Mouse (Mus musculus) thymus, adult 2 months (tissue): ENCODE results near the gene Avpi1. TPM values are rescaled to one million over a fixed set of nuclear protein-coding genes. Genes with fewer than 3 reads are reported as not detected.

Experiments used
- DNase-seq: peaks from one replicate; pipeline ENCODE4 v3.0.0; 2021
- H3K27ac ChIP-seq: fragments of 200-500 bp; 2 replicates; pipeline ENCODE4 v1.5.1; 2012; ENCODE audit warnings: low read length, control low read depth; ENCODE audit not compliant: control insufficient read depth, insufficient read depth
- H3K27me3 ChIP-seq: fragments of 200-500 bp; 2 replicates; pipeline ENCODE4 v1.6.1; 2012; ENCODE audit warnings: mild to moderate bottlenecking, low read length, moderate library complexity, mixed read lengths; ENCODE audit not compliant: control insufficient read depth, insufficient read depth
- H3K36me3 ChIP-seq: fragments of 200-500 bp; 2 replicates; pipeline ENCODE4 v1.6.1; 2012; ENCODE audit warnings: mild to moderate bottlenecking, low read length, moderate library complexity; ENCODE audit not compliant: control insufficient read depth, insufficient read depth
- H3K4me1 ChIP-seq: fragments of 200-500 bp; replicated peaks from 2 replicates; pipeline ENCODE4 v1.6.1; 2012; ENCODE audit warnings: low read length; ENCODE audit not compliant: control insufficient read depth, insufficient read depth
- H3K4me3 ChIP-seq: fragments of 200-500 bp; 2 replicates; pipeline ENCODE4 v1.5.1; 2012; ENCODE audit warnings: mild to moderate bottlenecking, low read length, control low read depth, moderate library complexity; ENCODE audit not compliant: control insufficient read depth, insufficient read depth
- CTCF ChIP-seq: fragments of 200-500 bp; IDR thresholded peaks from 2 replicates; pipeline ENCODE4 v1.5.1; 2012; ENCODE audit warnings: mild to moderate bottlenecking, control low read depth, low read length, moderate library complexity, borderline replicate concordance; ENCODE audit not compliant: control insufficient read depth, poor library complexity, insufficient read depth; ENCODE audit errors: extremely low read depth
- POLR2A ChIP-seq: fragments of 200-500 bp; IDR thresholded peaks from 2 replicates; pipeline ENCODE4 v1.6.1; 2012; ENCODE audit warnings: mild to moderate bottlenecking, low read length, control low read depth, moderate library complexity; ENCODE audit not compliant: control insufficient read depth, poor library complexity, insufficient read depth; ENCODE audit errors: extremely low read depth
- WGBS: fragments of 180-500 bp; shearing (Covaris S2); methylation state at CpG from one replicate; pipeline ENCODE4 v1.1.7; 2018; 5-methylcytosine and 5-hydroxymethylcytosine counted together
- polyA plus RNA-seq: library from polyadenylated mRNA; depleted of rRNA; stranded (reverse); fragments of >200 nt; gene quantifications from 2 replicates; pipeline ENCODE4 v1.2.3, GENCODE M21; 2012

The Avpi1 gene
- polyA plus RNA-seq, 1 experiment: 15.9 TPM

DNA sequence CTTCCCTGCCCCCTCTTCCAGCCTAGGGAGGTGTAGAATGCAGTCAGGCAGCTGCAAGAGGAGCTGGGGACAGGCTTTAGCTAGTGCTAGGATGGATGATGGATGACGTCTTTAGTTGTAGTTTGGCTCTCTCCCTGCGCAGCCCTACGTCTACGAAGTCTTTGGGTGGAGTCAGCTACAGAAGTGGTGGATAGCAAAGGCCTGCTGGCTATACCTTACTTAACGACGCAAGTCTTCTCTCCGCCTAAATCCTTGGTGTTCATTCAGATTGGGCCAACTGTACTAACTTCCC, 19.7 kb upstream of the Avpi1 start:
- no peak for DNase-seq
- H3K4me1 ChIP-seq: peaks cover 16% of the 10 kb centered on the region
- 82% methylated on average over 7 of the region's 7 CpGs for WGBS

DNA sequence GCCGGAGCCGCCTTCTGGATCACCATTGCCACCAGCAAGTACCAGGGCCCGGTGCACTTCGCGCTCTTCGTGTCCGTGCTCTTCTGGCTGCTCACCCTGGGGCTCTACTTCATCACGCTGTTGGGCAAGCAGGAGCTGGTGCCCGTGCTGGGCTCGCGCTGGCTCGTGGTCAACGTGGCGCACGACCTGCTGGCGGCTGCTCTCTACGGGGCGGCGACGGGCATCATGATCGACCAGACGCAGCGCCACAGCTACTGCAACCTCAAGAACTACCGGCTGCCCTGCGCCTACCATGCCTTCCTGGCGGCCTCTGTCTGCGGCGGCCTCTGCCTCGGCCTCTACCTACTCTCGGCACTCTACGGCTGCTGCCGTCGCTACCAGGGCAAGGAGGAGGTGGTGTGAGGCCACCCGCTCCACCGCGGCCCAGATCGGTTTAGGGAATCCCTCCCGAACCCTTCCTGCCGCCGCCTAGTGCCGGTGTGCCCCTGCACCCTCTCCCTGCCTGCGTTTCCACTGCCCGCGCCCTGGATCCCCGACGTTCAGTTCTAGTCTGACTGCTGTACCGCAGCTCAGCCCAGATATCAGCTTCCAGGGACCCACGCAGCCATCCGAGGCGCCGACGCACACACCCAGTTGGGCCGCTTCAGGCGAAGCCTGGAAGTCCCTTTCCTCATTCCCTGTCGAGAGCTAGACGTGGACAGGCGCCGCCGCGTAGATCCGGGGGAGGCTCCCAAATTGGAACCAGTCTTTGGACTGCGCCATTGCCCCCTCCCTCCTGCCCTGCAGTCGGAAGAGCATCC, 19.1 kb upstream of the Avpi1 start:
- Histone ChIP-seq H3K36me3 (no peaks in the 10 kb centered on the region), H3K27me3 (no peaks in the 10 kb centered on the region; the same call in 1 of the 2 replicates), H3K27ac (no peak overlapping the region), H3K4me3 (peak overlapping the region; percentile 53), H3K4me1 (peaks cover 16% of the 10 kb centered on the region)
- WGBS: 10% methylated on average over 63 of the region's 63 CpGs
- peak; percentile 47 for DNase-seq
- TF ChIP-seq CTCF: no peak
- TF ChIP-seq POLR2A: 0 out of 2 replicates have a peak, but pooled peaks have one; percentile 14

More for the DNA sequence above, 19.7 kb upstream of the Avpi1 start:
- H3K36me3 ChIP-seq: no peaks in the 10 kb centered on the region
- H3K4me3 ChIP-seq: peak overlapping the region; percentile 53
- no peak overlapping the region for H3K27ac ChIP-seq
- H3K27me3 ChIP-seq: no peaks in the 10 kb centered on the region; the same call in 1 of the 2 replicates
- no peak for TF ChIP-seq CTCF
- TF ChIP-seq POLR2A: no peak

DNA sequence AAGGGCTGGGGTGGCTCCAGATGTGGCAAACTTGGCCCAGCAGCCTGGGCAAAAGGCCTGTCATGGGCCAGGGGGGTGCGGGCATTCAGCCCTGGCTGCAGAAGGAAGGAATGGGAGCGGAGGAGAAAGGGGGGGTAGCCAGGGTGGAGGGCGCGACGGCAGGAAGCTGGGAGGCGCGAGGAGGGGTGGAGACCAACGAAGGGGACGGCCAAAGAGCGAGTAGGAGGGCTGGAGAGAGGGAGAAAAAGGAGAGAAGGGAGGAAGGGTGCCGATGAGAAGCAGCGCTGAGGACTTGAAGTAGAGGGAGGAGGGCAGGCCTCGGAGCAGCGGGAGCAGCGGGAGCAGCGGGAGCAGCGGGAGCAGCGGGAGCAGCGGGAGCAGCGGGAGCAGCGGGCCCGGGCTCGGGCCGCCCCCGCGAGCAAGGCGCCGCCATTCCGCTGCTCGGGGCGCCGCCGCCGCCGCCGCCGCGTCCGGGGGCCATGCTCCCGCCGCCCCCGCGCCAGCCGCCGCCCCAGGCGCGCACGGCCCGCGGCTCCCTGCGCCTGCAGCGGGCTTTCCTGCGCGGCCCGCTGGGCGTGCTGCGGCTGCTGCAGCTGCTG, 18.4 kb upstream of the Avpi1 start, which contains the start of gene Marveld1:
Gene Marveld1, plus strand, starts transcription at position 231 of the 599 bp plus-strand sequence.
- Histone ChIP-seq H3K27me3 (no peaks in the 10 kb centered on the region; the same call in 1 of the 2 replicates), H3K4me1 (peaks cover 16% of the 10 kb centered on the region)

DNA sequence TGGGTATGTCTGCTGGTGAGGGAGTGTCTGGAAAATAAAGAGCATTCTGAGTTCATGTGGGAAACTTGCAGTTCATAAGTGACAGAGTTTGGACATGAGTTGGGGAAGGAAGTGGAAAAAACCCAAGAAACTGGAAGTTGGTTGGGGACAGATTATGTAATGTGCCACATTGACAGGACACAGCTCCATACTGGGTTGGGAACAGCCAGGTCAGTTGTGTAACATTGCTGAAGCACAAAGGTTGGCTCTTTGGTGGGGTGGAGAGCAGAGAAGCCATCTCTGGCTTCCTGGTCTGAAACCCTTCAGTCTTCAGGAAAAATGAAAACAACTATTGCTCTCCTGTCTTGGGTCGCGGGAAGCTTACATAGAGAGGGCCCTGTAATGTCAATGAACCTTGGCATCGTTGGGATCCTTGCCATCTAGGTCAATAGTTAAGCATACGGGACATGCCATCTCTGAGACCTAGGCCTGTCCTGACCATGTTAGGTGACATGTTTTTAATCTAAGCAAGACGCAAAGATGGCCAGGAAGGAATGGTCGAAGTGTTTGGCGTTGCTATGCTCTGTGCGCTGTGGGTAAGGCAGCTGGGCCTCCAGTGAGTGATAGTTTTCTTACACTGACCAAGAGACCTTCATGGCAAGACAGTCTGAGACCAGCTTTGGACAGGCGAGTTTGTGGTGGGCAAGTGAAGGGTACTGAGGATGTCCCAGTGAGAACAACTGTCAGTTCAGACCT, 17.6 kb upstream of the Avpi1 start:
- DNase-seq: no peak

More for the DNA sequence above, 18.4 kb upstream of the Avpi1 start, which contains the start of gene Marveld1:
- DNase-seq: peak; percentile 42
- WGBS: 3% methylated on average over 30 of the region's 57 CpGs
- Histone ChIP-seq H3K4me3 (peak within 1 kb of the TSS; percentile 53), H3K36me3 (no peaks in the 10 kb centered on the region), H3K27ac (no peak within 1 kb of the TSS)
- TF ChIP-seq CTCF: no peak
- TF ChIP-seq POLR2A: no peak

DNA sequence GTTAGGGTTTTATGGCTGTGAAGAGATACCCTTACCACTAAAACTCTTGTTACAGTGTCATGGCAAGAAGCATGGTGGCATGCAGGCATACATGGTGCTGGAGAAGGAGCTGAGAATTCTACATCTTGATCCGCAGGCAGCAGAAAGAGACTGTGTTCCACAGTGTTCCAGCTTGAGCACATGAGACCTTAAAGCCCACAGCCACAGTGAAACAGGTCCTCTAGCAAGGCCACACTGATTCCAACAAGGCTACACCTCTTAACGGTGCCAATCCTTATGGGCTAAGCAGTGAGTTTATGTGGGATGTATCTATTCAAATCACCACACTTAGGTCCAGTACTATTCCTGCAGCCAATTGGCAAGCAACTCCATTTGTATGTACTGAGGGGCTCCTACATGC, 16.9 kb upstream of the Avpi1 start:
- WGBS: 95% methylated on average over 2 of the region's 2 CpGs
- Histone ChIP-seq H3K27me3 (no peaks in the 10 kb centered on the region; the same call in 1 of the 2 replicates), H3K27ac (no peak overlapping the region), H3K4me3 (no peak overlapping the region), H3K36me3 (no peaks in the 10 kb centered on the region), H3K4me1 (peaks cover 16% of the 10 kb centered on the region)
- TF ChIP-seq CTCF (no peak), POLR2A (no peak)
- DNase-seq: no peak

More for the DNA sequence above, 17.6 kb upstream of the Avpi1 start:
- H3K4me3 ChIP-seq: no peak overlapping the region
- no peak for TF ChIP-seq POLR2A
- TF ChIP-seq CTCF: no peak
- H3K27ac ChIP-seq: no peak overlapping the region
- H3K36me3 ChIP-seq: no peaks in the 10 kb centered on the region
- no peaks in the 10 kb centered on the region; the same call in 1 of the 2 replicates for H3K27me3 ChIP-seq
- H3K4me1 ChIP-seq: peaks cover 16% of the 10 kb centered on the region
- 97% methylated on average over 9 of the region's 9 CpGs for WGBS

GRCm38 (mm10) chr19:42145210-42145609, 16.4 kb upstream of the Avpi1 start:
- Histone ChIP-seq H3K27me3 (no peaks in the 10 kb centered on the region; the same call in 1 of the 2 replicates), H3K4me3 (no peak overlapping the region), H3K36me3 (no peaks in the 10 kb centered on the region), H3K4me1 (peaks cover 16% of the 10 kb centered on the region), H3K27ac (no peak overlapping the region)
- 58% methylated on average over 4 of the region's 4 CpGs for WGBS
- no peak for DNase-seq
- TF ChIP-seq CTCF (no peak), POLR2A (no peak)
